Mouse (Mus musculus) naive thymus-derived CD4-positive, alpha-beta T cell, adult 2 months (primary cell): Measurements from ENCODE around the gene Smap1.
"Not testable (repeated sequence)": the region's sequence is repeated elsewhere in the genome, so short reads cannot be mapped to it uniquely, and the experiment has no call there.

Source experiments
- DNase-seq: peaks from one replicate; pipeline ENCODE4 v3.0.0-alpha.2; 2011; ENCODE audit warnings: low read depth

The Smap1 gene

DNA sequence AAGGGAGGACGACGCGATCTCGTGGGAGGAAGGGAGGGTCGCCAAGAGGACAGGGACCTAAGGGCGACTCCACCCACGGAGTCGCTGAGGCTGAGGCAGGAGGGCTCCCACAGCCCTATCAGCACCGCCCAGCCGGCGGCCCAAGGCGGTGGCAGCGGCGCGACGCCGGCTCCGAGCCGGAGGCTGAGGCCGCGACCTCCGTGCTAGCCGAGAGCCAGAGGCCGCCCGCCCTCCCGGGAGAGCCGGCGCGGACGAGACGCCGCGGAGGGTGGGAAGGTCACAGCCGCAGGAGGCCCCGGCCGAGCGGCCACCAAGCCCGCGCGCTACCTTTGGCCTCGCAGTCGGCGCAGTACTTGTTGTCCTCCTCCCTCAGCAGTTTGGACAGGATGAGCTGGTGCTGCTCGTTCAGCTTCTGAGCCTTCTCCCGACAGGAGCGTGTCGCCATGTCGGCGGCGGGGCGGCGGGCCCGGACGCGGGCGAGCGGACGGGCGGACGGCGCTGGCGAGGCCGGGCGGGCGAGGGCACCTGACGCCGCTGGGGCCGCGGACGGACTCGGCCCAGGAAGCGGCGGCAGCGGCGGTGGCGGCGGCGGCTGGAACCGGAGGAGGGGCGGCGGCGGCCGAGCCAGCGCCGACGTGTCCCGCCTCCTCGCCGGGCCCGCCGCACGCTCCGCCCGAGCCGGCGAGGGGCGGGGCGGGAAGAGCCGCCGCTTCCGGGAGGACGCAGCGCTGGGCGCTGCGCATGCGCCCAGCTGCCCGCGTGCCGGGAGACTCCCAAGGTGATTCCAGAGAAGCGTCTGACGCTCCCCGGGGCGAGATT lies at the start of gene Smap1:
Gene Smap1, minus strand, starts transcription at position 607 of the 819 bp plus-strand sequence.
- DNase-seq = peak; percentile 86

DNA sequence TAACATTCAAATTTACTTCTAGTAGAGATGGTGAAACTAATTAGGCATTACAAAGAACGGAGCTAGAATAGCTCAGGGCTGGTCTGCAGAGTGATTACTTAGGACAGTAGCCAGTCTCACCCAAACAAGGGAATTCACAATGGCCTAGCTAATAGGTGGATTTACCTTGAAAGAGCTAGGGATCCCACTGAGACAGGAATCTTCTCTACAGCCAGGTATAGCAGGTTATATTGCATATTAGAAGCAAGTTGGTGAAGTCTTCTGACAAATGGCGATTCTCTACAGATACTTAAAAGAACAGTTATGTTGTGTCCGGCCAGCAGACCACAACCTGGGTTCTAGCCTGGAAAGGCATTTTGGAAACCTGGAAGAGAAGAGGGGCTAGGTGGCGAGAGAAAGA lies 49.0 kb upstream of the Smap1 start:
- not testable (repeated sequence) for DNase-seq

DNA sequence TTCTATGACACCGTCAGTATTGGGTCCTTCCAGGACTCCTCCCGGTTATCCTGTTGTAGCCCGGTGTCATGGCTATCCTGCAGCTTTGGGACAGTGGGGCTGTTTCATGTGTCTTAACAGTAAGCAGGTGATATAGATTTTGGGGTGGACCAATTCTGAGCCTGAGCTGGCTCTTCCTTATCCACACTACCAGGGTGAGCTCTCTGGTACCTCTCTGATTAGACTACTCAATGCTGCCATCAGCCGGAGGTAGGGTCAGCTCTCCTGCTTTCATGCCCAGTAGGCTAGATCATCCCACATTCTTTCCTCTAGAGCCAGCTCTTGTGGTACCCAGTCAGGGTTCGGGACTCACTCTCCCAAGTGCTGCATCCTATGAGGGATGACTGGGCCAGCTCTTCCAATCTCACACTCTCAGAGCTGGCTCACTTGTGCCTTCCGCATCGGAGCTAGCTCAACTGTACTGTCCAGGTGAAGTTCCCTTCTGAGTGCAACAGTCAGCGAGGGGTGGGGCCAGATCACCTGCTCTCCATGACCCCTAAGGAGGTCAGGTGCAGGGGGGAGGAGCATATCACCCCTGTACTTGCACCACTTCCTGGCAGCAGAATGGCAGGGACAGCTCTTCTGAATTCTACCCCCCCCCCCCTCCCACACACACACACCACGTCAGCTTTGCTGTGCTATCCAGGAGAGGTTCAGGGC lies 46.1 kb upstream of the Smap1 start:
- DNase-seq = no peak

DNA sequence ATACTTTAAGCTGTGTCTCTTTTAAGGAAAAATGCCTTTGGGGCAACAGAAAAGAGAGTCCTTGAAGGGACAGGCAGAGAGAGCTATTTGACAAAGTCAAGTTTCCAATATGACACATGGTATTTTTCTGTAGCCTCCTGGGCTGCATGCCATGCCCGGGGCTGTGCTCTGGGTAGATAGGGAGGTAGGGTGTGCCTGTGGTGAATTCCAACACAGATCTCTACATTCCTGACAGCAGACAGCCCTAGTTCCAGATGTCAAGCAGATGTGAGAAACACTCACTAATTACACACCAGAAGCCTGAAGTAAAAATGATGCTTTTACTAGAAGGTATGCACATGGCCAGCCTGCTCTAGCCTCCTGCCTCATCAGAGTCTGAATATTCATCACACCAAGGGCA lies 44.1 kb upstream of the Smap1 start:
- DNase-seq = no peak

DNA sequence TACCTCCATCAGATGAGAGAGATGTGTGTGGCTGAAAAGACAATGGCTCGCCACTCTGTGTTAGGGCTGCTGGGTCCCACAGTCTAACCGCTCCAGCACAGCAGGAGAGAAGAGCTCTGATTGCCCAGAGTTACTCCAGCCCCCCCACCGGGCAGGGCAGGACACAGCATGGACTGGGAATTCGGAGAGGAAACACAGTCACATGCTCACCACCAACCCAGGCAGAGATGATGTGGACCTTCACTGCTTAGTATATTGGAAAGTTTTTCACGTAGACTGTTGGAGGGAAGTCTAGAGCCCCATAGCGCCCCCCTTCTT lies 37.3 kb upstream of the Smap1 start:
- DNase-seq = no peak

DNA sequence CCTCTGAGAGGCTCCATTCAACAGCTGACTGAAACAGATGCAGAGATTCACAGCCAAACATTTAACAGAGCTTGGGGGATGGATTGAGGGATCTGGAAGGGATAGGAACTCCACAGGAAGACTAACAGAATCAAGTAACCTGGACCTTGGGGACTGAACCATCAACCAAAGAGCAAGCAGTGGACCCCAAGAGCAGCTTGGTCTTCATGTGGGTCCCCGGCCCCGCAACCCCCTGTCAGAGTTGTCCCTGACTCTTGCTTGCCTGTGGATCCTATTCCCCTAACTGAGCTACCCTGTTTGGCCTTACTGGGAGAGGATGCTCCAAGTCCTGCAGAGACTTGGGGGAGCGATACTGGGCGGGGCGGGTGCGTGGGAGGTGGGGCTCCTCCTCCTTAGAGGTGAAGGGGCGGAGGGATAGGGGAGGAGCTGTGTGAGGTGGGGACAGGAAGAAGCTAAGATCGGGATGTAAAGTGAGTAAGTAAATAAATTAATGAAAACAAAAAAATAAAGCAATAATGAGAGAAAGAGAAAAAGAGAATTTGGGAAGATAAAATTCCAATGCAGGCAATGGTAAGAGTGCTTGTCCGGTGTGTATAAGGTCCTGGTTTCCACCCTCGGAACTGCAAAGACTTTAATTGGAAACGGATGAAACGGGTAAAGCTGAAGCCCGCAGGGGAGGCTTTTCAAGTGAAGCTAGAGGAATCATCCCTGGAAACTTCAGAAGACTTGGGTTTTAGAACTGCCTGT lies 36.7 kb upstream of the Smap1 start:
- DNase-seq = peak; percentile 11

DNA sequence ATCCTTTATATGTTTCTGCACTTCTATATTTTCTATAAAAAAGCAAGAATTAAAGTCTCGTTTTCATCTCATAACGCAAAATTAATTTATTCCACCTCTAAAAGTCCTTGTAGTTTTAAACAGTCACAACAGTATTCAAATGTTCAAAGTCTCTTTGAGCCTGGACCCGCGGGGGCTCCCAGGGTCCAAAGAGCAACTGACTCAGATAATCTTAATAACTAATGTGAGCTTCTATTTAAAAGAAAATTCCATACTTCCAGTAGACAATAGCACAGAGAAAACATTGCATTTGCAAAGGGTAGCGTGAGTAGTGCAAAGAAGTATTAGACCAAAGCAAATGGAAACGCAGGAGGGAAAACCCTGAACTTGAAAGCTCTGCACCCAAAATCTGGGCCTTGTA lies 36.0 kb upstream of the Smap1 start:
- no peak for DNase-seq

DNA sequence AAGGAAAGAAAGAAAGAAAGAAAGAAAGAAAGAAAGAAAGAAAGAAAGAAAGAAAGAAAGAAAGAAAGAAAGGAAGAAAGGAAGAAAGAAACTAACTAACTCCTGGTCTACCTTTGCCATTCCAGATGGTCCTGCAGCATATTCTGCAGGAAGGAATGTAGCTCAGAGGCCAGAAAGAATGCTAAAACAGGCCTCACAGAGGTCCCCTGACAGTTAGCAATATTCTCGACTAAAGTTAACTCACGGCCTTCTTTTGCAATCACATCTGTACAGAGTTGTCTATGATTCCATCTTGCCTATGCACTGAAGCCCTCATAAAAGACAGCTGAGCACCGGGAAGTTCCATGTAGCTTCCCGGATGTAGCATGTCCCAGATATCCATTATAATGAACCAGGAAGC lies 33.4 kb upstream of the Smap1 start:
- DNase-seq = no peak

DNA sequence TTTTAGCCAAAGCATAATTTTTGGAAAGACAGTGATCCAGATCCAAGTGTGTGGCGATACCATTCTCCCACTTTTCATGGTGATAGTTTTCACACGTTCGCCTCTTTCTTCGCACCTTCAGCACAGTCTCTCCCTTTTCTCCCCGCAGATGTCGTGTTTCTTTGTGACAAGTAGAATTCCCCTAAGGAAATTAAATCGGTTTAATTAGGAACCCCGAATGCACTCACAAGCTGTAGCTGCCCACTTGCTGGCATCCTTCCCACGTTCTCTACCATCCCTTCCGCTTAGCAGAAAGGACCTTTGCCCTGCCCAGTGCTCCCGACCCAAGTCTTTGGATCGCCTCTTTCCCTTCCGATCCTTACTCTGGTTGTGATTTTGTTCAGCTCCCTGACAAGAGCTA lies 31.8 kb upstream of the Smap1 start:
- DNase-seq = no peak

DNA sequence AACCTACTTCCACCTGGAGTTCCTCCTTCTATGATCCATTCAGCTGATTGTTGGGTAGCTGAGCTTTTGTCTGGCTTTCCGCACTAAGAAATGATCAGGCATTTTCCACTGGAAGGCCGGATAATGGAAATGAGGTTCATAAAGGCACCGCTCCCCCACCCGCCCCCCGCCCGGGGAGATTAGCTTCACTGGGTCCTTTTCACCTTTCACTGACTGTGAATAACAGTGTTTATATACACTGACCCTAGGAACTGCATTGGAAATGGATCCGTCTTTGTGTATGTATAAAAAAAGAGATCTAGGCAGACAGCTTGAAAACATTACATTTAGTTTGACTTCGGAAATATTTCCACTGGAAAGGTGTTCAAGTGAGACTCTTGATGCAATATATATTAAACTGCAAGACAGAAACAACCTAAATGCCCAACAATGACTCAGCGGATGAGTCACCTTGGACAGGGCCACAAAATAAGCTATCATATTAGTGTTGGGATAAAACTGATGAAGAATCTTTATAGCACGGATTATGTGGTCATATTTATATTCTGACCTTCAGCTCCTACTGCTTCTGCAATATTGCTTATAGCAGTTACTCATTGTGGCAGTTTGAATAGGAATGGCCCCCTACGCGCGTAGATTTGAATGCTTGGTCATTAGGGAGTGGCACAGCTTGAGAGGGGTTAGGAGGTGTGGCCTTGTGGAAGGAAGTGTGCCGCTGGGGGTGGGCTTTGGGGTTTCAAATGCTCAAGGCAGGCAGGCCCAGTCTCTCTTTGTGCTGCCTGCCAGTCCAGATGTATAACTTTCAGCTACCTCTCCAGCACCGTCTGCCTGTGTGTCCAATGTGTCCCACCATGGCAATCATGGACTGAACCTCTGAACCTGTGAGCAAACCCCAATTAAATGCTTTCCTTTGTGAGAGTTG lies 26.9 kb upstream of the Smap1 start:
- no peak for DNase-seq

DNA sequence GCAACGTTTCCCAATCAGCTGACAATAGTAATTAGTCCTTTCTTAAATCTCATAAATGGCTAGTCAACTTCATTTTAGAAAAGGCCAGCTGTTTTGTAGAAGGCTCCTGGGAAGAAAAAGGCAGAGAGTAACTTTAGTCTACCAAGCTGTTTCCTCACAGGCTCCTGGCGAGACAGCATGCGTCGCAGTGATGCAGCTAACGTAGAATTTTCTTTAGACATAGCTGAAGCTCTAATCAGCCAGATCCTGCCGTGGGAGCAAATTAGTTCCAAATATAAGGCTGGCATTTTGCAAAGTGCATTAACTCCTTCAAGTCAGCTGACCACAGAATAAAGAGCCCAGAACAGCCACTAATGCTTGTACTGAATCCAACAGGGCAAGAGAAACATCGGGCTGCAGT lies 26.2 kb upstream of the Smap1 start:
- no peak for DNase-seq

DNA sequence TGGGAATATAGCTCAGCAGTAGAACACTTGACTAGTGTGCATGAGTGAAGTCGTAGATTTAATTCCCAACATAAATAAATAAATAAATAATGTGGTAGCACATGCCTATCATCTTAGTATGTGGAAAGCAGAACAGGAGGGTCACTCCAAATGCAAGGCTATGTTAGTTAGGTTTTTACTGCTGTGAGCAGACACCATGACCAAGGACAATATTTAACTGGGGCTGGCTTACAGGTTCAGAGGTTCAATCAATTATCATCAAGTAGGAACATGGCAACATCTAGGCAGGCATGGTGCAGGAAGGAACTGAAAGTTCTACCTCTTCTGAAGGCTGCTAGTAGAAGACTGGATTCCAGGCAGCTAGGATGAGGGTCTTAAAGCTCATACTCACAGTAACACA lies 22.0 kb upstream of the Smap1 start:
- DNase-seq = no peak

DNA sequence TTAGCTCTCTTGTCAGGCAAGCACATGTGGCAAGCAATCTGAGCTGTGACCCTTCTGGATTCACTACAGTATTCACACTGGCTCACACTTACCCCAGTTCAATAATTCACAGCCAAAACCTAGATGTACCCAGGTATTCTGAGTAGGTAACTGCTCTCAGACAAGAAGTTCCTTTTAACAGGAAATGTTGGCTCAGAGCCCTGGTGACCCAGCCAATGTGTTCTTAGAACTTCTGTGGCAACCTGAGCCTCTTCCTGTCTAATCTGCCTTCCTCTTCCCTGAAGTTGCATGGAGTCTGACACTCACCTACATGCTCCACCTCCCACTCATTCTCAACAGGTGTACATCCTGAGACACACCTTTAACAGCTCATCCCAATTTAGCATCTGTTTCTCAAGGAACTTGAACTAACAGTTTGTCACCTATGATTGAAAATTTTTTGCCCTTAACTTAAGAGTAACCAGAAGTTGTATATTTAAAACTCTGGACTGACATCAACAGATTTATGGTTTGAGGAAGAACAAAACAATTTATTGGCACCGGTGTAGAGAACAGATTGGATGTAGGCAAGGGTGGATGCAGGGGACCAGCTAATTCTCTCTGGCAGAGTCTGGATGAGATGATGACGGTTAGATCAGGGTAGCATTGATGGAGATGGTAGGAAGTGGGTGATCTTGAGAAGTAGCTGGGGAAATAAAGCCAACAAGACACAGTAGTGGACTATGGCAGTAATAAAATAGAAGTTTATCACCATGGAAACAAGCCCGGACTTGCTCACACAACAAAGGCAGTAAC lies 21.2 kb upstream of the Smap1 start:
- DNase-seq = no peak

DNA sequence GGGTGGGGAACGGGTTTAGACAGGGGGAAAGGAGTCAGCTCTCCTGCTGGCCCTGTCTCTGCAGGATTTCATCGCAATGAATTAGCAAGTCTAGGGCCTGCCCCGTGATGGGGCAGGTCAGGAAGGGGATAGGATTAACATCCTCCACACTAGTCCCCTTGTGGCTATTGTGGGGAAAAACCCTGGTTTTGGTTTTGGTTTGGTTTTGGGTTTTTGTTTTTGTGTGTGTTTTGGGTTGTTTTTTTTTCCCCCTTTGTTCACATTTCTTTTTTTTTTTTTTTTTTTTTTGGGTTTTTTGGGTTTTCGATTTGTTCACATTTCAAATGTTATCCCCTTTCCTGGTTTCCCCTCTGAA lies 13.3 kb upstream of the Smap1 start:
- DNase-seq = no peak

DNA sequence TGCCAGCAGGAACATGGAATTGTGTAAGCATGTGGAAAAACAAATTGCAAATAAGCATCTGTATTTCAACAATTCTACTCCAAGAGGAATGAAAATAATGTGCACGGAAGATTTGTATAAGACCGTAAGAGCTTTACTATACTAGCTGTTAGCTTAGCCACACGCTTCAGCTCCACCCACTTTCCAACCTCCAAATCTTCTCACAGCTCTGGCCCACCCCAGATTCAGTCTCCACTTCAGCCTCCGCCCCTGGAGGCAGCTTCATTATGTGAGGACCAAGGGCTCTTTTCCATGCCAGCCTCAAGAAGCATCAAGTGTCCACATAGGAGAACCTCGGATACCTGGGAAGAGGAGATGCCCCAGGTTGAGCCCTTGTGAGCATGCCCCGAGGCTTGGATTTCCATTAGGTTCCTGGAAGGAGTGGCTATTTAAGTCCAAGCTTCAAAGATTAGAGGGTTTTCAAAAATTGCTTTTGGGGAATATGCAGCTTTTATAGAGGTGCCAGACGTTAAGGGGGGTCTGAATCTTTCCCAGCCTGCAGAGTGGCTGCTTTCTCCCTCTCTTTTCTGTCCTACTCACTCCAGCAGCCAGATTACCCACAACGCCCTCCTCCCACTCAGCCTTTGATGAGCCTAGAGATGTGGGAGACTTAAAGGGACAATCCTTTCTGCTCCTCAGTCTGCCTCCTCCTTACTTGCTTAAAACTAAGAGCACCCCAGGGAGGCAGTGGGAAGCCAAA lies 12.7 kb upstream of the Smap1 start:
- no peak for DNase-seq

DNA sequence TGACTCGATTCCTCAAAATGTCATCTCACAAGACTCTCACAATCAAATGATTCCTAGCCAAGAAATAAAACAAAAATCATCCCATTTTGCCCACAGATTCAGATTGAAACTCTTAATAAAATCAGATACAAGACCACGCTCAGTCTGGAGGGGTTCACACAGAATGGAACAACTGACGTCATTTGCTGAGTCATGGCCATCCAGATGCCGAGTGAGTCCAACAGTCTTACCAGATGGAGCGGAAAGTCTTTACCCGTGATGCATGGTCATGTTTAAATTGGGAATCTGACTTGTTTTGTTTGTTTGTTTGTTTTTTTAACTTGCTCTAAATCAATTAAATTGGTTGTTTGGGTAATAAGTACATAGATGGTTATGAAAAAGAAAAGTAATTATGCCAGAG lies 7.3 kb upstream of the Smap1 start:
- DNase-seq = no peak

DNA sequence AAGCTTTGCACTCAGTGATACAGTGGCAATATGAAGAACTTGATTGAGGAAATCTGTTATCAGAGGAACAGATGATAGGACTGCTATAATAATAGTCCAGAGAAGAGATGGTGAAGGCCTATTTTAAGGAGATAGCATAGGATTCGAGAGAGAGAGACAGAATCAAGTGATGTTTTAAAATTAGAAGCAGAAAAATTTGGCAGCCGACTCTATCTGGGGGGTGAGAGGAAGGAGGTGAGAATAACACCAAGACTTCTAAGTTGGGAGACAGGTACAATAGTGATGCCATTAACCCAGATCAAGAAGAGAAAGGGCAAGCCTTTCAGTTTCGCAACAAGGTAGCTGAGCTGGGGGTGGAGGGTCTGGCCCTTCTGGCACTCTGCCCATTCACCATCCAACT lies 6.3 kb upstream of the Smap1 start:
- DNase-seq = no peak

DNA sequence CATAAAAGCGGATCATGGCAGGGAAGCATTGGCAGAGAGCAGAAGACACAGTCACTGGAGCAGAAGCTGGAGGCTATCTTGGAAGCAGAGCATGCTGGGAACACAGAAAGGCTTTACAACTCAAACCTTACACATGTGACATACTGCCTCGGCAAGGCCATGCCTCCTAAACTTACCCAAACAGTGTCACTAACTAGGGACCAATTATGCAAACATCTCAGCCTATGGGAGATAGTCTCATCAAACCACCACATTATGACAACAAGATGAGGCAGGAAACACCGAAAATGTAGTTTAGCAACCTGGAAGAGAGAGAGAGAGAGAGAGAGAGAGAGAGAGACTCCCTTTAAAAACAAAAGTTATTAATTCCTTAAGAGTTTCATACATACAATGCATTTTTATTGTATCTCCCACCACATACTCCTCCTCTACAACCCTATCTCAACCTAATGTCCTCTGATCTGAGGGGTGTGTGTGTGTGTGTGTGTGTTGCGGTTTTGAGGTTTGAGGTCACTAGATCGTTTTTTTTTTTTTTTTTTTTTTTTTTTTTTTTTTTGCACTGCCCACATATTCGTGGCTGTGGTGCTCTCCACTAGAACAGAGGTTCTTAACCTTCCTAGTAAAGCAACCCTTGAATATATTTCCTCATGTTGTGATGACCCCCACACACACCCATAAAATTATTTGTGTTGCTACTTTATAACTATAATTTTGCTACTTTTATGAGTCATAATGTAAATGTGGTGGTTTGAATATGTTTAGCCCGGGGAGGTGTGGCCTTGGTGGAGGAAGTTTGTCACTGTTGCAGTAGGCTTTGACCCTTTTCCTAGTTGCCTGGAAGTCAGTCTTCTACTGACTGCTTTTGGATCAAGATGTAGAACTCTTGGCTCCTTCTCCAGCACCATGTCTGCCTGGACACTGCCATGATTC lies 1.9 kb upstream of the Smap1 start:
- peak; percentile 46 for DNase-seq

DNA sequence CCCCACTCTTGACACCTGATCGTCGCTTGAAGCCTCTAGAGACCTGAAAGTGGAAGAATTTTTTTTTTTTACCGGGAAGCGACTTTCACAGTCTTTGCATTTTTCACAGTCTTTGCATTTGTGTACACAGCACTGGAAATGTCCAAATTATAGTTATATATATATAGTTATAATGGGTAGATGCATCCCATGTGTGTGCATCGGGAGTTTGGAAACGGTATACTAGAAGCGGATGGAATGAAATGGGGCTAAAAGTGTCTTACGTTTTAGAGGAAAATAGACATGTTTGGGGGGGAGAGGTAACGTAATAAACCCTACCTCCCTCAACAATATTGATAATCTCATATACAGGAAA lies 390 bp upstream of the Smap1 start:
- DNase-seq = no peak

DNA sequence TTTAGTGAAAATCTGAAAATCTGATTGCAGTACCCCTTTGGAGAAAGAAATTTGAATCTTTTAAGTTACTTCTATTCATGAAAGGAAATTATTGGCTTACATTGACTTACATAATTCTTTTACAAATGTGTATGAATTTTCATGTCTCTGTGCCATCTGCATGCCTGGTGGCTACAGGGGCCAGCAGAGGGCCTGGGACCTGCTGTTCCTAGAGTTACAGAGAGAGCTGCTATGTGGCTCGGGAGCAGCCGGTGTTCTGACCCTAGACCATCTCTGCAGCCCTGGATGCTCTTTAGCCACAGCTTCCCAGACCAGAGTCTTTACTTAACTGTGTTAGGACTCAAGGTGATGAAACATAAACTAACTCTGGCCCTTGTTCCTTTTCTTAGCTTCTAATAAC lies 1.8 kb downstream of the Smap1 start:
- peak; percentile 27 for DNase-seq
